Mouse (Mus musculus) kidney, adult 18-20 months (tissue): ENCODE measurements around the gene Atp6v0e2.

Experiments used
- DNase-seq: peaks from one replicate; pipeline ENCODE4 v3.0.0; 2021

Atp6v0e2 gene

DNA sequence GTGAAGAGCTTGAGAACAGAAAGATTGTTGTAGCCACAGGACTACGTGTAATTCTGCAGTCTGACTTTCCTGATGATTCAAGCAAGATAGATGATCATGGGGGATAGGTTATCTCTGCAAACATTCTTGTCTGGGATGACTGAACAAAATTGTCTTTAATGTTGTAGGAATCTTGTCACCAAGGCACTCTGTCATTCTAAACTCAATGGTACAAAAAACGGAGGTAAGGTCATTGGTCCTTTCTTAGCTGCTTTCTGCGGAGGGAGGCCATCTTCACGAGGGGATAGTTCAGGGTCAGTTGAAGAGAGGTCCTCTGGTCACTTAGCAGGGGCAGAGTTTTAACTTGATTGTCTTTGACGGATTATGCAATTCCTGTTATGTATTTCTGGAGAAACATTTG lies 41.3 kb downstream of the Atp6v0e2 start:
- DNase-seq = no peak

GRCm38 (mm10) chr6:48579215-48579648 lies 41.8 kb downstream of the Atp6v0e2 start:
- no peak for DNase-seq

GRCm38 (mm10) chr6:48581257-48581656 lies 43.8 kb downstream of the Atp6v0e2 start:
- DNase-seq = no peak

DNA sequence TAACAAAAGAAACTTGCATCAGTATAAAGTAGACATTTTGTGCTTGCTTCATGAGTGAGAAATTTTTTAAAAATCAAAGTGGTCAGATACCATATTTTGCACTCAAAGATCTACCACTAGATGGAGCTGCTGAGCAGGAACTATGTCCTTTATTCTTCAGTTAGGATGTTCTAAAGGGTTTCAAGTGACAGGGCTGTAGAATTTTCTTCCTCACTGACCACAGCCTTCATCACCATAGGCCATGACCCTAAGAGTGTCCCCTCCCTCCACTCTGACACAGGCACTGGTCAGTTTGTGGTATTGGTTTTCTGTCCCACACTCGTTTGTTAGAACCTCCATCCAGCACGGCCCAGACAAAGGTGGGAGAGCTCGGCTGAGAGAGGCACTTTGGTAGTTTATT lies 44.6 kb downstream of the Atp6v0e2 start:
- no peak for DNase-seq

DNA sequence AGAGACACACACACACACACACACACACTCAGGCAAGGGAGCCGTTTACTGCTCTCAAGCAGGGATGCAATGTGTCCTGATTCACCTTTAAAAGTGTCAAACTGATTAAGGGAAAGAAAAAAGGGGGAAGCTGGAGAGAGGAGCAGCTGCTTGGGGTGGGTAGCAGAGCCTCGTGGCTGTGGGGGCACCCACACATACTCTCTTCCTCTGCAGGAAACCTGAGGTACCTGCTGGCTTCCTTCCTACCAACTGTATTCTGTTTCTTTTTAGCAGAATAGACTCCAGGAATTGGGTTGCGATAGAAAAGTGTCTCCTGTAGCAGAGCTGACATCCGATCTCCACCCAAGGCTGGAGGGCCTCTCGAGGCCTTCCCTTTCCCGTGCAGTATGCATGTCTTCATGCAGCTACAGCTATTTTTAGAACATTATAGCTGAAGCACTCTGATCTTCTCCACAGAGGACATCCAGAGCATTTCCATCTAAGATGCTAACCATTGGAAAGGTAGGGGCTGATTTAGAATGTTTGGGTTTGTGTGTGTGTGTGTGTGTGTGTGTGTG lies 51.9 kb downstream of the Atp6v0e2 start, which contains the start of gene Gm45021:
Gene Gm45021, plus strand, starts transcription at position 417 of the 557 bp plus-strand sequence.
- DNase-seq = no peak
